Mouse (Mus musculus): ENCODE measurements at regions not wholly inside any gene's neighbourhood (a gene's known extent, or its start where the extent isn't known, plus 50 kb on each side); places are given as distances from the start of the nearest gene placed in this dataset.

- H3K27ac ChIP-seq (replicated peaks; ENCODE audit: low read depth, low read length): no peak overlapping the region
- DNase-seq: peak; percentile 11
Measured at GRCm38 (mm10) chr16:29903510-29903909, 160.7 kb upstream of the Hes1 start.

GRCm38 (mm10) chr16:29904183-29904775, 159.9 kb upstream of the Hes1 start:
- H3K27me3 ChIP-seq (ENCODE audit: control insufficient read depth, insufficient read depth, low read length): peaks cover 7% of the 10 kb centered on the region; the same call in 1 of the 2 replicates
- DNase-seq: no peak
- H3K4me1 ChIP-seq (ENCODE audit: control insufficient read depth, insufficient read depth, low read length): no peaks in the 10 kb centered on the region
- H3K36me3 ChIP-seq (ENCODE audit: control insufficient read depth, insufficient read depth, low read length): no peaks in the 10 kb centered on the region
- H3K9ac ChIP-seq (replicated peaks; ENCODE audit: low read length): no peak overlapping the region
- no peak overlapping the region for H3K4me2 ChIP-seq (ENCODE audit: low read length)
- H3K9me3 ChIP-seq (ENCODE audit: control insufficient read depth, low read length): no peaks in the 10 kb centered on the region
- WGBS: 74% methylated on average over 9 of the region's 9 CpGs
- H3K4me3 ChIP-seq (replicated peaks; ENCODE audit: low read depth, low read length): no peak overlapping the region
- no peak overlapping the region for H3K27ac ChIP-seq (replicated peaks; ENCODE audit: low read depth, low read length)
- no peak for ATAC-seq (ENCODE audit: low FRiP score, low TSS enrichment)

More at GRCm38 (mm10) chr16:29903510-29903909, 160.7 kb upstream of the Hes1 start:
- no peaks in the 10 kb centered on the region for H3K9me3 ChIP-seq (ENCODE audit: control insufficient read depth, low read length)
- peaks cover 7% of the 10 kb centered on the region; the same call in 1 of the 2 replicates for H3K27me3 ChIP-seq (ENCODE audit: control insufficient read depth, insufficient read depth, low read length)
- no peak for ATAC-seq (ENCODE audit: low FRiP score, low TSS enrichment)
- H3K4me1 ChIP-seq (ENCODE audit: control insufficient read depth, insufficient read depth, low read length): no peaks in the 10 kb centered on the region
- H3K36me3 ChIP-seq (ENCODE audit: control insufficient read depth, insufficient read depth, low read length): no peaks in the 10 kb centered on the region
- 79% methylated on average over 8 of the region's 8 CpGs for WGBS
- no peak overlapping the region for H3K4me2 ChIP-seq (ENCODE audit: low read length)
- H3K9ac ChIP-seq (replicated peaks; ENCODE audit: low read length): no peak overlapping the region
- no peak overlapping the region for H3K4me3 ChIP-seq (replicated peaks; ENCODE audit: low read depth, low read length)

- no peak for ATAC-seq (ENCODE audit: low FRiP score, low TSS enrichment)
- Histone ChIP-seq H3K36me3 (ENCODE audit: control insufficient read depth, insufficient read depth, low read length) (no peaks in the 10 kb centered on the region), H3K27me3 (ENCODE audit: control insufficient read depth, insufficient read depth, low read length) (peaks cover 7% of the 10 kb centered on the region; the same call in 1 of the 2 replicates), H3K4me1 (ENCODE audit: control insufficient read depth, insufficient read depth, low read length) (no peaks in the 10 kb centered on the region), H3K4me2 (ENCODE audit: low read length) (no peak overlapping the region), H3K9ac (replicated peaks; ENCODE audit: low read length) (no peak overlapping the region), H3K9me3 (ENCODE audit: control insufficient read depth, low read length) (no peaks in the 10 kb centered on the region), H3K4me3 (replicated peaks; ENCODE audit: low read depth, low read length) (no peak overlapping the region), H3K27ac (replicated peaks; ENCODE audit: low read depth, low read length) (no peak overlapping the region)
- 36% methylated on average over 7 of the region's 7 CpGs for WGBS
- DNase-seq: no peak
Measured at GRCm38 (mm10) chr16:29907331-29907730, 156.9 kb upstream of the Hes1 start.

GRCm38 (mm10) chr16:29908031-29908430, 156.2 kb upstream of the Hes1 start:
- H3K27ac ChIP-seq (replicated peaks; ENCODE audit: low read depth, low read length): no peak overlapping the region
- no peak for DNase-seq
- no peak overlapping the region for H3K4me2 ChIP-seq (ENCODE audit: low read length)
- WGBS: 20% methylated on average over 8 of the region's 8 CpGs
- H3K36me3 ChIP-seq (ENCODE audit: control insufficient read depth, insufficient read depth, low read length): no peaks in the 10 kb centered on the region
- no peaks in the 10 kb centered on the region for H3K4me1 ChIP-seq (ENCODE audit: control insufficient read depth, insufficient read depth, low read length)
- H3K9me3 ChIP-seq (ENCODE audit: control insufficient read depth, low read length): no peaks in the 10 kb centered on the region
- ATAC-seq (ENCODE audit: low FRiP score, low TSS enrichment): no peak
- peaks cover 7% of the 10 kb centered on the region; the same call in 1 of the 2 replicates for H3K27me3 ChIP-seq (ENCODE audit: control insufficient read depth, insufficient read depth, low read length)
- H3K9ac ChIP-seq (replicated peaks; ENCODE audit: low read length): no peak overlapping the region
- H3K4me3 ChIP-seq (replicated peaks; ENCODE audit: low read depth, low read length): no peak overlapping the region

- ATAC-seq (ENCODE audit: low FRiP score, low TSS enrichment): no peak
- H3K4me3 ChIP-seq (replicated peaks; ENCODE audit: low read depth, low read length): no peak overlapping the region
- H3K27me3 ChIP-seq (ENCODE audit: control insufficient read depth, insufficient read depth, low read length): peaks cover 7% of the 10 kb centered on the region; the same call in 1 of the 2 replicates
- no peaks in the 10 kb centered on the region for H3K9me3 ChIP-seq (ENCODE audit: control insufficient read depth, low read length)
- H3K36me3 ChIP-seq (ENCODE audit: control insufficient read depth, insufficient read depth, low read length): no peaks in the 10 kb centered on the region
- no peak overlapping the region for H3K9ac ChIP-seq (replicated peaks; ENCODE audit: low read length)
- no peak overlapping the region for H3K4me2 ChIP-seq (ENCODE audit: low read length)
- no peak overlapping the region for H3K27ac ChIP-seq (replicated peaks; ENCODE audit: low read depth, low read length)
- 49% methylated on average over 5 of the region's 5 CpGs for WGBS
- H3K4me1 ChIP-seq (ENCODE audit: control insufficient read depth, insufficient read depth, low read length): no peaks in the 10 kb centered on the region
- no peak for DNase-seq
Measured at GRCm38 (mm10) chr16:29909923-29910465, 154.2 kb upstream of the Hes1 start.

- H3K4me3 ChIP-seq (replicated peaks; ENCODE audit: low read depth, low read length): no peak overlapping the region
- H3K4me2 ChIP-seq (ENCODE audit: low read length): no peak overlapping the region
- no peaks in the 10 kb centered on the region for H3K36me3 ChIP-seq (ENCODE audit: control insufficient read depth, insufficient read depth, low read length)
- no peak overlapping the region for H3K27ac ChIP-seq (replicated peaks; ENCODE audit: low read depth, low read length)
- H3K4me1 ChIP-seq (ENCODE audit: control insufficient read depth, insufficient read depth, low read length): no peaks in the 10 kb centered on the region
- H3K27me3 ChIP-seq (ENCODE audit: control insufficient read depth, insufficient read depth, low read length): peaks cover 7% of the 10 kb centered on the region; the same call in 1 of the 2 replicates
- no peak overlapping the region for H3K9ac ChIP-seq (replicated peaks; ENCODE audit: low read length)
- ATAC-seq (ENCODE audit: low FRiP score, low TSS enrichment) (no peak), DNase-seq (no peak)
- 81% methylated on average over 7 of the region's 7 CpGs for WGBS
- H3K9me3 ChIP-seq (ENCODE audit: control insufficient read depth, low read length): no peaks in the 10 kb centered on the region
Measured at GRCm38 (mm10) chr16:29911164-29911571, 153.0 kb upstream of the Hes1 start.

- H3K9ac ChIP-seq (replicated peaks; ENCODE audit: low read length): no peak overlapping the region
- no peaks in the 10 kb centered on the region for H3K4me1 ChIP-seq (ENCODE audit: control insufficient read depth, insufficient read depth, low read length)
- H3K27ac ChIP-seq (replicated peaks; ENCODE audit: low read depth, low read length): no peak overlapping the region
- no peaks in the 10 kb centered on the region for H3K9me3 ChIP-seq (ENCODE audit: control insufficient read depth, low read length)
- ATAC-seq (ENCODE audit: low FRiP score, low TSS enrichment): no peak
- no peaks in the 10 kb centered on the region for H3K27me3 ChIP-seq (ENCODE audit: control insufficient read depth, insufficient read depth, low read length)
- WGBS: 82% methylated on average over 8 of the region's 8 CpGs
- no peak overlapping the region for H3K4me3 ChIP-seq (replicated peaks; ENCODE audit: low read depth, low read length)
- no peak for DNase-seq
- H3K36me3 ChIP-seq (ENCODE audit: control insufficient read depth, insufficient read depth, low read length): no peaks in the 10 kb centered on the region
- no peak overlapping the region for H3K4me2 ChIP-seq (ENCODE audit: low read length)
Measured at GRCm38 (mm10) chr16:29913357-29914010, 150.7 kb upstream of the Hes1 start.

- Histone ChIP-seq H3K9me3 (ENCODE audit: control insufficient read depth, low read length) (no peaks in the 10 kb centered on the region), H3K4me2 (ENCODE audit: low read length) (no peak overlapping the region), H3K4me3 (replicated peaks; ENCODE audit: low read depth, low read length) (no peak overlapping the region), H3K27ac (replicated peaks; ENCODE audit: low read depth, low read length) (no peak overlapping the region), H3K36me3 (ENCODE audit: control insufficient read depth, insufficient read depth, low read length) (no peaks in the 10 kb centered on the region), H3K9ac (replicated peaks; ENCODE audit: low read length) (no peak overlapping the region), H3K4me1 (ENCODE audit: control insufficient read depth, insufficient read depth, low read length) (no peaks in the 10 kb centered on the region), H3K27me3 (ENCODE audit: control insufficient read depth, insufficient read depth, low read length) (no peaks in the 10 kb centered on the region)
- ATAC-seq (ENCODE audit: low FRiP score, low TSS enrichment): peak; percentile 57; the same call in 1 of the 2 replicates
- 47% methylated on average over 11 of the region's 11 CpGs for WGBS
- peak; percentile 65 for DNase-seq
Measured at GRCm38 (mm10) chr16:29915346-29915745, 148.8 kb upstream of the Hes1 start.

- no peak for ATAC-seq (ENCODE audit: low FRiP score, low TSS enrichment)
- H3K36me3 ChIP-seq (ENCODE audit: control insufficient read depth, insufficient read depth, low read length): no peaks in the 10 kb centered on the region
- no peaks in the 10 kb centered on the region for H3K27me3 ChIP-seq (ENCODE audit: control insufficient read depth, insufficient read depth, low read length)
- no peak overlapping the region for H3K9ac ChIP-seq (replicated peaks; ENCODE audit: low read length)
- no peaks in the 10 kb centered on the region for H3K4me1 ChIP-seq (ENCODE audit: control insufficient read depth, insufficient read depth, low read length)
- WGBS: 44% methylated on average over 3 of the region's 3 CpGs
- no peak overlapping the region for H3K4me2 ChIP-seq (ENCODE audit: low read length)
- no peak for DNase-seq
- H3K9me3 ChIP-seq (ENCODE audit: control insufficient read depth, low read length): no peaks in the 10 kb centered on the region
- H3K4me3 ChIP-seq (replicated peaks; ENCODE audit: low read depth, low read length): no peak overlapping the region
- no peak overlapping the region for H3K27ac ChIP-seq (replicated peaks; ENCODE audit: low read depth, low read length)
Measured at GRCm38 (mm10) chr16:29917989-29918388, 146.2 kb upstream of the Hes1 start.
